Mouse (Mus musculus) neural tube, embryonic 11.5 days (tissue): ENCODE results near the gene Ntng1. TPM values are rescaled to one million over a fixed set of nuclear protein-coding genes. Genes with fewer than 3 reads are reported as not detected.
A peak's percentile ranks its signal among the peaks of the same experiment; 100 is the strongest.

Source experiments
- ATAC-seq: fragments of 200-750 bp; cut with Nextera tagmentation; 2 replicates; pipeline ENCODE4 v1.8.0; 2017; ENCODE audit warnings: moderate number of reproducible peaks, mild to moderate bottlenecking, moderate TSS enrichment, moderate library complexity; ENCODE audit not compliant: insufficient read depth, low FRiP score, low TSS enrichment
- DNase-seq: peaks from one replicate; pipeline ENCODE4 v3.0.0-alpha.2; 2015; ENCODE audit warnings: low spot score
- H3K27ac ChIP-seq: fragments of 300-500 bp; sonication (generic); 2 replicates; pipeline ENCODE4 v1.5.1; 2014; ENCODE audit warnings: low read depth, mild to moderate bottlenecking, low read length
- H3K27me3 ChIP-seq: fragments of 300-500 bp; sonication (generic); 2 replicates; pipeline ENCODE4 v1.6.1; 2014; ENCODE audit warnings: mild to moderate bottlenecking, low read length, mixed read lengths; ENCODE audit not compliant: control insufficient read depth, insufficient read depth
- H3K36me3 ChIP-seq: fragments of 300-500 bp; sonication (generic); 2 replicates; pipeline ENCODE4 v1.6.1; 2014; ENCODE audit warnings: mild to moderate bottlenecking, low read length, moderate library complexity, mixed read lengths; ENCODE audit not compliant: control insufficient read depth, insufficient read depth
- H3K4me1 ChIP-seq: fragments of 300-500 bp; sonication (generic); 2 replicates; pipeline ENCODE4 v1.6.1; 2014; ENCODE audit warnings: low read length, mixed read lengths; ENCODE audit not compliant: control insufficient read depth, insufficient read depth
- H3K4me2 ChIP-seq: fragments of 300-500 bp; sonication (generic); 2 replicates; pipeline ENCODE4 v1.6.1; 2014; ENCODE audit warnings: low read depth, mild to moderate bottlenecking, moderate library complexity
- H3K4me3 ChIP-seq: fragments of 300-500 bp; sonication (generic); 2 replicates; pipeline ENCODE4 v1.5.1; 2014; ENCODE audit warnings: low read depth, low read length
- H3K9ac ChIP-seq: fragments of 300-500 bp; sonication (generic); 2 replicates; pipeline ENCODE4 v1.6.1; 2014; ENCODE audit warnings: mild to moderate bottlenecking, low read length
- H3K9me3 ChIP-seq: fragments of 300-500 bp; sonication (generic); 2 replicates; pipeline ENCODE4 v1.6.1; 2016; ENCODE audit warnings: low read length; ENCODE audit not compliant: control insufficient read depth
- WGBS: fragments of 180-500 bp; shearing (Covaris S2); extraction: QIAGEN DNeasy Blood & Tissue Kit; methylation state at CpG from one replicate; pipeline ENCODE4 v1.1.7; 2014; 5-methylcytosine and 5-hydroxymethylcytosine counted together
- polyA plus RNA-seq: library from polyadenylated mRNA; unstranded; fragments of >200 nt; fragmentation: Nextera tagmentation; extraction: Ambion mirVana; gene quantifications from 2 replicates; pipeline ENCODE4 v1.2.1, GENCODE M21; 2014

Gene Ntng1
- polyA plus RNA-seq, 1 experiment from 2014 or later: 6.9 TPM

GRCm38 (mm10) chr3:109858276-109858675 lies 285.5 kb downstream of the Ntng1 start:
- DNase-seq (no peak), ATAC-seq (no peak)
- Histone ChIP-seq H3K27me3 (no peaks in the 10 kb centered on the region), H3K9ac (no peak overlapping the region), H3K4me3 (no peak overlapping the region), H3K36me3 (no peaks in the 10 kb centered on the region), H3K27ac (no peak overlapping the region), H3K4me1 (no peaks in the 10 kb centered on the region), H3K9me3 (no peaks in the 10 kb centered on the region), H3K4me2 (no peak overlapping the region)
- 96% methylated on average over 1 of the region's 1 CpGs for WGBS

GRCm38 (mm10) chr3:109854449-109855155 lies 289.2 kb downstream of the Ntng1 start:
- no peak overlapping the region for H3K9ac ChIP-seq
- 88% methylated on average over 9 of the region's 9 CpGs for WGBS
- no peak for DNase-seq
- H3K4me1 ChIP-seq: no peaks in the 10 kb centered on the region
- H3K4me2 ChIP-seq: no peak overlapping the region
- ATAC-seq: no peak
- no peak overlapping the region for H3K4me3 ChIP-seq
- H3K36me3 ChIP-seq: no peaks in the 10 kb centered on the region
- no peaks in the 10 kb centered on the region for H3K27me3 ChIP-seq
- no peak overlapping the region for H3K27ac ChIP-seq
- no peaks in the 10 kb centered on the region for H3K9me3 ChIP-seq

GRCm38 (mm10) chr3:109846660-109847059 lies 297.2 kb downstream of the Ntng1 start:
- Histone ChIP-seq H3K9me3 (no peaks in the 10 kb centered on the region), H3K4me1 (no peaks in the 10 kb centered on the region), H3K9ac (no peak overlapping the region), H3K4me3 (no peak overlapping the region), H3K27ac (no peak overlapping the region), H3K36me3 (no peaks in the 10 kb centered on the region), H3K27me3 (no peaks in the 10 kb centered on the region), H3K4me2 (no peak overlapping the region)
- WGBS: 91% methylated on average over 4 of the region's 4 CpGs
- ATAC-seq: no peak
- no peak for DNase-seq

GRCm38 (mm10) chr3:109825806-109826205 lies 318.0 kb downstream of the Ntng1 start:
- H3K4me2 ChIP-seq: no peak overlapping the region
- H3K4me3 ChIP-seq: no peak overlapping the region
- no peak for DNase-seq
- no peaks in the 10 kb centered on the region for H3K36me3 ChIP-seq
- no peaks in the 10 kb centered on the region for H3K27me3 ChIP-seq
- H3K4me1 ChIP-seq: no peaks in the 10 kb centered on the region
- no peak overlapping the region for H3K9ac ChIP-seq
- no peak overlapping the region for H3K27ac ChIP-seq
- 97% methylated on average over 1 of the region's 1 CpGs for WGBS
- no peaks in the 10 kb centered on the region for H3K9me3 ChIP-seq
- ATAC-seq: no peak

- no peak overlapping the region for H3K9ac ChIP-seq
- H3K9me3 ChIP-seq: no peaks in the 10 kb centered on the region
- H3K4me1 ChIP-seq: no peaks in the 10 kb centered on the region
- no peak overlapping the region for H3K4me2 ChIP-seq
- DNase-seq (no peak), ATAC-seq (no peak)
- H3K36me3 ChIP-seq: no peaks in the 10 kb centered on the region
- H3K27me3 ChIP-seq: no peaks in the 10 kb centered on the region
- 82% methylated on average over 2 of the region's 2 CpGs for WGBS
- H3K27ac ChIP-seq: no peak overlapping the region
- H3K4me3 ChIP-seq: no peak overlapping the region
Observed at GRCm38 (mm10) chr3:109822803-109823474, 320.9 kb downstream of the Ntng1 start.

GRCm38 (mm10) chr3:109818821-109819685 lies 324.8 kb downstream of the Ntng1 start:
- H3K4me1 ChIP-seq: no peaks in the 10 kb centered on the region
- H3K4me3 ChIP-seq: no peak overlapping the region
- no peaks in the 10 kb centered on the region for H3K27me3 ChIP-seq
- 82% methylated on average over 2 of the region's 2 CpGs for WGBS
- H3K36me3 ChIP-seq: no peaks in the 10 kb centered on the region
- H3K9ac ChIP-seq: no peak overlapping the region
- DNase-seq (no peak), ATAC-seq (no peak)
- no peaks in the 10 kb centered on the region for H3K9me3 ChIP-seq
- H3K27ac ChIP-seq: no peak overlapping the region
- H3K4me2 ChIP-seq: no peak overlapping the region

GRCm38 (mm10) chr3:109809065-109809464 lies 334.7 kb downstream of the Ntng1 start:
- DNase-seq: no peak
- 88% methylated on average over 1 of the region's 1 CpGs for WGBS

GRCm38 (mm10) chr3:109807211-109807934 lies 336.4 kb downstream of the Ntng1 start:
- no peak overlapping the region for H3K4me3 ChIP-seq
- no peak overlapping the region for H3K9ac ChIP-seq
- no peak overlapping the region for H3K27ac ChIP-seq
- H3K36me3 ChIP-seq: no peaks in the 10 kb centered on the region
- H3K9me3 ChIP-seq: no peaks in the 10 kb centered on the region
- ATAC-seq: peak; percentile 51; the same call in 1 of the 2 replicates
- no peaks in the 10 kb centered on the region; the same call in 1 of the 2 replicates for H3K4me1 ChIP-seq
- no peak for DNase-seq
- H3K27me3 ChIP-seq: no peaks in the 10 kb centered on the region
- no peak overlapping the region for H3K4me2 ChIP-seq
- WGBS: 65% methylated on average over 6 of the region's 6 CpGs

More at GRCm38 (mm10) chr3:109809065-109809464, 334.7 kb downstream of the Ntng1 start:
- no peak overlapping the region for H3K4me3 ChIP-seq
- H3K9ac ChIP-seq: no peak overlapping the region
- ATAC-seq: no peak
- H3K4me2 ChIP-seq: no peak overlapping the region
- no peaks in the 10 kb centered on the region for H3K36me3 ChIP-seq
- no peaks in the 10 kb centered on the region for H3K27me3 ChIP-seq
- H3K27ac ChIP-seq: no peak overlapping the region
- H3K9me3 ChIP-seq: no peaks in the 10 kb centered on the region
- H3K4me1 ChIP-seq: no peaks in the 10 kb centered on the region; the same call in 1 of the 2 replicates
